Mouse (Mus musculus) C2C12 (cell line): ENCODE results near the gene Rcor2. TPM values are rescaled to one million over a fixed set of nuclear protein-coding genes. Genes with fewer than 3 reads are reported as not detected.
A peak's percentile ranks its signal among the peaks of the same experiment; 100 is the strongest.

Experiments
- H3K27me3 ChIP-seq: one replicate; pipeline ENCODE4 v1.6.1; 2011; ENCODE audit not compliant: control insufficient read depth, insufficient read depth, insufficient read length
- H3K36me3 ChIP-seq: one replicate; pipeline ENCODE4 v1.6.1; 2011; ENCODE audit not compliant: control insufficient read depth, insufficient read depth
- H3K4me3 ChIP-seq: one replicate; pipeline ENCODE4 v1.5.1; 2011; ENCODE audit warnings: mild to moderate bottlenecking, control low read depth; ENCODE audit not compliant: poor library complexity, insufficient read depth, severe bottlenecking
- H3K79me2 ChIP-seq: one replicate; pipeline ENCODE4 v1.6.1; 2011; ENCODE audit not compliant: control insufficient read depth, insufficient read depth
- H3K79me3 ChIP-seq: one replicate; pipeline ENCODE4 v1.6.1; 2011; ENCODE audit warnings: low read depth, control low read depth
- H3ac ChIP-seq: one replicate; pipeline ENCODE3; 2011; ENCODE audit warnings: low read depth; ENCODE audit not compliant: control insufficient read depth, insufficient read length
- CEBPB ChIP-seq: IDR thresholded peaks from one replicate; pipeline ENCODE4 v1.6.1; 2011; ENCODE audit warnings: low read depth, mild to moderate bottlenecking, control low read depth, moderate library complexity
- CTCF ChIP-seq: IDR thresholded peaks from one replicate; pipeline ENCODE4 v1.5.1; 2011; ENCODE audit not compliant: control insufficient read depth, insufficient read depth, insufficient read length
- FOSL1 ChIP-seq: IDR thresholded peaks from one replicate; pipeline ENCODE4 v1.8.0; 2011; ENCODE audit warnings: mild to moderate bottlenecking, low read length; ENCODE audit not compliant: poor library complexity, insufficient read depth, severe bottlenecking
- MAX ChIP-seq: IDR thresholded peaks from one replicate; pipeline ENCODE4 v1.6.1; 2011; ENCODE audit warnings: mild to moderate bottlenecking, control low read depth
- MYOD1 ChIP-seq: IDR thresholded peaks from one replicate; pipeline ENCODE4 v1.6.1; 2011; ENCODE audit warnings: low read depth; ENCODE audit not compliant: control insufficient read depth, insufficient read length
- MYOG ChIP-seq: IDR thresholded peaks from one replicate; pipeline ENCODE4 v1.6.1; 2011; ENCODE audit not compliant: control insufficient read depth, insufficient read length; ENCODE audit errors: extremely low read depth
- USF1 ChIP-seq: IDR thresholded peaks from one replicate; pipeline ENCODE4 v1.6.1; 2011; ENCODE audit warnings: low read depth, mild to moderate bottlenecking, control low read depth, moderate library complexity
- polyA plus RNA-seq: library from polyadenylated mRNA; unstranded; fragments of >200 nt; fragmentation: generic; extraction: Trizol; gene quantifications from one replicate; pipeline ENCODE4 v1.2.1, GENCODE M21; 2012; ENCODE audit warnings: missing spikeins

Rcor2 gene
- polyA plus RNA-seq, 1 experiment: 21.0 TPM

DNA sequence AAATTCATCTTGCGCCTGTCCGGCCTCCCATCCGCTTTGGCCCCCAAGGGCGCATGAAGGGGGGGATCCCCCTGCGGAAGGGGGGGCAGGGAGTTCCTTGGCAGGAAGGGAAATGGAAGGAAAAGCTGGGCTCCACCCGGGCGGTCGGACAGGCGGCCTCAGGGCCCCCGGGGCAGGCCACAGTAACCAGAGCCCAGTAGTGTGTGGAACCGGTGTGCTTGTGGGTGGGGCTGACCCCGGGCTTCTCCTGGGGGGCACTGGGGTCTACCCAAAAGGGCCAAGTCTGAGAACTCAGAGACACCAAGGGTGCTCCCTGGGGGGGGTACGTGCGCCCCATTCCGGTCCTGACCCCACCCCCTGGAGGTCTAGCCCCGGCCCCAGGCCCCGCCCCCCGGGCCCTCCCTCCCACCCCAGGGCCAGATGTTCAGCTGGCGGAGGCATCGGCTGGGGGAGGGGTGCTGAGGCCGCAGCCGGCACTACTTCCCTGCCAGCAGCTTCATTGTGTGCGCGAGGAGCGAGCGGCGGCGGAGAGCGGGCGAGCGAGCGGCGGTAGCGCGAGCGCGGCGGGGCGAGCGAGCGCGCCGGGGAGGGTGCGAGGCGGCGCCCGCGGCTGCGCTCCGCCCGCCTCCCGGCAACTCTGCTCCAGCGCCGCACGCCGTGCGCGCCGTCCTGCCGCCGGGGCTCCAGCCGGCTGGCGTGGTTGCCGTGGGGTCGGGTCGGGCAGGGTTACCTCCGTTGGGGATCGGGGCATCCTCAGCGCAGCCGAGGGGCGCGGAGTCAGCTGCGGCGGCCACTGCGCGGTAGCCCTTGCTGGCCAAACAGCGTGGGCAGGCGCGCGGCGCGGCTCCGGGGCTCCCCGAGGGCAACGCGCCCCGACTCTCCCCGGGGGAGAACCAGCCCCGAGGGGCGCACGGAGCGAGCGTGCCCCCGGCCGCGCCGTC is 926 bp downstream of the Rcor2 start:
- Histone ChIP-seq H3K79me2 (peaks cover 15% of the 10 kb centered on the region), H3K27me3 (no peaks in the 10 kb centered on the region), H3ac (peak overlapping the region; percentile 92), H3K36me3 (peaks cover 23% of the 10 kb centered on the region), H3K4me3 (peak overlapping the region; percentile 60), H3K79me3 (peaks cover 4% of the 10 kb centered on the region)
- no peak for TF ChIP-seq CEBPB
- no peak for TF ChIP-seq FOSL1
- peak; percentile 46 for TF ChIP-seq MAX

- peak overlapping the region; percentile 60 for H3K4me3 ChIP-seq
- no peak for TF ChIP-seq FOSL1
- TF ChIP-seq CEBPB: no peak
- TF ChIP-seq MAX: no peak
- peak; percentile 90 for TF ChIP-seq CTCF
- H3K79me3 ChIP-seq: peaks cover 4% of the 10 kb centered on the region
- H3ac ChIP-seq: peak overlapping the region; percentile 92
- peaks cover 29% of the 10 kb centered on the region for H3K36me3 ChIP-seq
- peaks cover 15% of the 10 kb centered on the region for H3K79me2 ChIP-seq
- no peaks in the 10 kb centered on the region for H3K27me3 ChIP-seq
These were observed 1.6 kb downstream of the Rcor2 start for GRCm38 (mm10) chr19:7268722-7269090.

DNA sequence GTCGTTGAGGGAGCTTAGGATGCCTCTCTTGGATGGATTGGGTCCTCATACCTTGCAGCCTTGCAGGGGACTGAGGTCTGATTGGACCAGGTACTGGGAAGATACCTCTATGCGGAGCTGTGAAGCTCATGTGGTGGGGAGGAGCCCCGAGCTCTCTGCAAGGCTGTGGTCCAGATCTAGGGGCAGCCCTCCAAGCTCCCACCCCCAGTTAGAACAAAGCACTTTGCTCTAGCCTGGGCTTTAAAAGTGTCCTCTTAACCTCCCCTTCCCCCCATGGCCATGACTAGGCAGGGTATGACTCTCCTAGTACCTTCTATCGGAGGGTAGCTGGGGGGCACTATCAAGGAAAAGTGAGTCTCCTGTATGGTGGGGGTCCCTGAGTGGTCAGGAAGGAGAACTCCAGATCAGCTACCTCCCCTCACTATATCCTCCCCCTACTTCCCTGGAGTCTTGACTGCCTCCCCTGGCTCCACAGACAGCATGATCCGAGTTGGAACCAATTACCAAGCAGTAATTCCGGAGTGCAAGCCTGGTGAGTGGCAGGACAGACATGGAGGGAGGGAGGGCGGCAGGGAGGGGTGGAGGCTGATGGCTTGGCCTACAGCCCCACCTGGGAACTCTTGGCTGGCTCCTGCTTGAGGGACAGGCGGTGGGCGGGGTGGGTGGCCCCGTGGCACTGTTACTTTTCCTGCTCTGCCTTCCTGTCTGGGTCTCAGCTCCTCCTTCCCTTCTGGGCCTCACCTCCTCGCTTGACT is 2.3 kb downstream of the Rcor2 start:
- Histone ChIP-seq H3K79me2 (peaks cover 15% of the 10 kb centered on the region), H3ac (peak overlapping the region; percentile 92), H3K4me3 (peak overlapping the region; percentile 60), H3K36me3 (peaks cover 35% of the 10 kb centered on the region), H3K27me3 (no peaks in the 10 kb centered on the region), H3K79me3 (peaks cover 4% of the 10 kb centered on the region)
- no peak for TF ChIP-seq CEBPB
- no peak for TF ChIP-seq MYOD1
- TF ChIP-seq MYOG: no peak
- no peak for TF ChIP-seq FOSL1
- no peak for TF ChIP-seq MAX
- no peak for TF ChIP-seq CTCF
- TF ChIP-seq USF1: no peak

- H3ac ChIP-seq: no peak overlapping the region
- H3K27me3 ChIP-seq: no peaks in the 10 kb centered on the region
- peaks cover 4% of the 10 kb centered on the region for H3K79me3 ChIP-seq
- H3K79me2 ChIP-seq: peaks cover 15% of the 10 kb centered on the region
- no peak overlapping the region for H3K4me3 ChIP-seq
- H3K36me3 ChIP-seq: peaks cover 59% of the 10 kb centered on the region
- no peak for TF ChIP-seq CEBPB
- no peak for TF ChIP-seq MYOG
- no peak for TF ChIP-seq CTCF
- TF ChIP-seq MAX: no peak
- no peak for TF ChIP-seq FOSL1
- no peak for TF ChIP-seq MYOD1
- TF ChIP-seq USF1: no peak
These were observed 6.4 kb downstream of the Rcor2 start for GRCm38 (mm10) chr19:7273486-7273885.

DNA sequence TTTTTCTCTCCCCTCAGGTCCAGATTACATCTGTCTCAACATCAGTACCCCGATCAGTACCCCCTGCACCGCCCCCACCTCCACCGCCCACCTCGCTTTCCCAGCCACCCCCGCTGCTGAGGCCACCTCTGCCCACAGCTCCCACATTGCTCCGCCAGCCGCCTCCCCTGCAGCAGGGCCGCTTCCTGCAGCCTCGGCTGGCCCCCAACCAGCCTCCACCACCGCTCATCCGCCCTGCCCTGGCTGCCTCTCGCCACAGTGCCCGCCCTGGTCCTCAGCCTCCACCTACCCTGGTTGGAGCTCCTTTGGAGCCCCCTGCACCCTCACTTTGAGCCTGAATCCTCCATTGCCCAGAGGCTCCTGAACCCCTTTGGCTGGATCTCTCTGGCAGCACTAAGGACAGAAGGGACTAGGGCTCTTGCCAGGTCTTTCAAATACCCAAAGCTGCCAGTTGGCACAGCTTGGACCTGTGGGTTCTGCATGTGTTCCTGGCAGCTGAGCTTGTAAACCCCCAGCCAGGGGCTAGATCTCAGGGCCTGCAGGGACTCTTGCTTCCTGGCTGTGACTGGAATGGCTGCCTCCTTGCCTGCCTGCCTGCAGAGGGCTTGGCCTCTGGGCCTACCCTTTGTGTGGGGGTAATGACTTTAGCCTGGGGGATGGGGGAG is 7.3 kb downstream of the Rcor2 start:
- H3ac ChIP-seq: no peak overlapping the region
- H3K79me3 ChIP-seq: peaks cover under 1% of the 10 kb centered on the region
- H3K27me3 ChIP-seq: no peaks in the 10 kb centered on the region
- H3K79me2 ChIP-seq: peaks cover 6% of the 10 kb centered on the region
- peaks cover 69% of the 10 kb centered on the region for H3K36me3 ChIP-seq
- no peak overlapping the region for H3K4me3 ChIP-seq
- TF ChIP-seq USF1 (no peak), CTCF (no peak), CEBPB (no peak), MAX (no peak), FOSL1 (no peak), MYOD1 (no peak), MYOG (no peak)
